Mouse (Mus musculus): ENCODE data around the gene BC024978.

GRCm38 (mm10) chr7:27203730-27204449 is 8.3 kb downstream of the BC024978 start:
- no peak for TF ChIP-seq EP300 (IDR thresholded peaks at IDR 0.05; ENCODE audit: low read depth)
- no peak for TF ChIP-seq CTCF (IDR thresholded peaks at IDR 0.05; ENCODE audit: low read depth)
